In the genomic region with DNA sequence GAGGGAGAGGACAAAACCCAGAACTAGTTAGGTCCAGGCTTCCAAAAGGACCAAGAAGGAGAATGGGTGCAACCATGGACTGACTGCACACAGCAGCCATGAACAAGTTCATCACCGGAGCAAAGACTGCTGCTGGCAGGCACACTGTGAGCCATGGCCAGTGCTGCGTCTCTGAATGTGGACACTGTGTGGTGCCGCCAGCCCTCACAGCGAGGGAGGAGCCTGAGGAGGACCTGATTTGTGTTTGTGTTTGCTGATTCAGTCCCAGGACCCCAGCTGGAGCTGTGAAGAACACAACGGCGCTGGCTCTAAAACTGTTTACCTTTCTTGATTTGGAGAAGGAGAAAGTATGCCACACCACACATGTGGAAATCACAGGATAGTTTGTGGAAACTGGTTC, we compare ENCODE assay signal across 10 mouse cellular contexts. TPM values are rescaled to one million over a fixed set of nuclear protein-coding genes. Genes with fewer than 3 reads are reported as not detected.
DNase-seq lines count a peak whose midpoint lies in the region; ATAC-seq and TF ChIP-seq lines count a peak whose summit lies in the region.
"Had no signal": no experiment of that assay in that cellular context is flagged by ENCODE, and none has a peak within 500 bp of the region (broad histone marks: within the 10 kb centered on the region; RNA-seq: fewer than 3 reads in every experiment).

No protein-coding gene starts in this region.

- DNase-seq in gastrocnemius, adult 2 months: peak; percentile 57
- DNase-seq in gastrocnemius, postnatal 4 days (ENCODE audit: low spot score in 2 of 2): no peak
- DNase-seq in layer of hippocampus, adult 2 months (ENCODE audit: low spot score in 2 of 2): no peak
- no peak for DNase-seq in layer of hippocampus, adult 18-20 months (ENCODE audit: low spot score in 2 of 2)
- peak; percentile 2 for DNase-seq in 3134 (ENCODE audit: extremely low read depth, insufficient read length, low spot score)
- peak; percentile 33 for DNase-seq in R1 (ENCODE audit: low read depth, low spot score)
- DNase-seq in left cerebral cortex, adult 9 months (ENCODE audit: low spot score in 2 of 2): no peak
- DNase-seq: thymus, adult 18-20 months had no signal

- no peak for ATAC-seq in erythroid progenitor cell, adult 5-6 weeks (replicated peaks; ENCODE audit: low FRiP score, poor library complexity, severe bottlenecking)

- TF ChIP-seq CTCF in gastrocnemius, adult 2 months (IDR thresholded peaks at IDR 0.05): no peak
- TF ChIP-seq CTCF in layer of hippocampus, adult 2 months (conservative IDR thresholded peaks at IDR 0.05): no peak

- H3K27ac ChIP-seq in gastrocnemius, adult 2 months: peak overlapping the region; percentile 32; the same call in 1 of the 2 replicates
- peak overlapping the region; percentile 53; the same call in 1 of the 2 replicates for H3K27ac ChIP-seq in layer of hippocampus, adult 2 months
- H3K27ac ChIP-seq: hindbrain, embryonic 13.5 days had no signal

- no peak overlapping the region for H3K4me3 ChIP-seq in gastrocnemius, adult 2 months
- no peak overlapping the region for H3K4me3 ChIP-seq in layer of hippocampus, adult 2 months
- H3K4me3 ChIP-seq: hindbrain, embryonic 13.5 days had no signal

- intact Hi-C loops in gastrocnemius, adult 2 months (cut with DNase I): no loop called here

RNA-seq across cellular contexts. Expression of a gene that starts 22.9 kb away (rescaled TPM):
- 10 to 100 TPM; 39.1 to 46.5 TPM for total RNA-seq in gastrocnemius, adult 2 months (2021)
- total RNA-seq in gastrocnemius, postnatal 4 days (2021): 10 to 100 TPM; 43.4 to 52.1 TPM
- 10 to 100 TPM; 74.0 to 83.3 TPM for total RNA-seq in layer of hippocampus, adult 2 months (2021)
- 10 to 100 TPM; 80.1 to 82.7 TPM for total RNA-seq in layer of hippocampus, adult 18-20 months (2021)
- 134 and 172 TPM in 2 replicates for total RNA-seq in erythroid progenitor cell, adult 5-6 weeks (2015; ENCODE audit: low replicate concordance)
- total RNA-seq in erythroid progenitor cell, adult 5-6 weeks (2017; ENCODE audit: low replicate concordance): 126 and 148 TPM in 2 replicates

Comparison
In these comparisons a context has a peak if more than half of its experiments do, and no peak if none do; other contexts are left out.
1. DNase-seq: peak in gastrocnemius, adult 2 months (single experiment), 3134 (single experiment) and R1 (single experiment); none in gastrocnemius, postnatal 4 days (0 of 2), layer of hippocampus, adult 2 months (0 of 2), layer of hippocampus, adult 18-20 months (0 of 2) and left cerebral cortex, adult 9 months (0 of 2).